Mouse (Mus musculus): Measurements from ENCODE around the gene Tnfsf15.

Gene Tnfsf15

DNA sequence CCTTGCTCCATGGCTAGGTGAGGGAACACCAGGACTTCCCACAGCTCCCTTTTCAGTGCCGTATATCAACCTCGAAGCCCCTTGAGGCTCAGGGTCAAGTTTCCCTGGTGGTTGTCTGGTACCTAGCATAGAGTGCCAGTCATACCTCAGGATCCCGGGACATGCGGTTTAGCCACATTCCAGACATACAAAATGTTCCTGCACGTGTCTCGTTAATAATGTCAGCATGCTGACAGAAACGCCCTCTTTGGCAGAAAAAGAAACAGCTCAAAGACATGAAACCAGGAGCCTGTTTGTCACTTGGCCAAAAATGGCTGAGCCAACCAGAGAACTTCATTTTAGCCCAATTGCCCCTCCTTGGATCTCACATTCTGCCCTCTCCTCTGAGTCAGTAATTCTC, 2.8 kb downstream of the Tnfsf15 start:
- DNase-seq (ENCODE audit: low spot score in 2 of 2) = no peak

DNA sequence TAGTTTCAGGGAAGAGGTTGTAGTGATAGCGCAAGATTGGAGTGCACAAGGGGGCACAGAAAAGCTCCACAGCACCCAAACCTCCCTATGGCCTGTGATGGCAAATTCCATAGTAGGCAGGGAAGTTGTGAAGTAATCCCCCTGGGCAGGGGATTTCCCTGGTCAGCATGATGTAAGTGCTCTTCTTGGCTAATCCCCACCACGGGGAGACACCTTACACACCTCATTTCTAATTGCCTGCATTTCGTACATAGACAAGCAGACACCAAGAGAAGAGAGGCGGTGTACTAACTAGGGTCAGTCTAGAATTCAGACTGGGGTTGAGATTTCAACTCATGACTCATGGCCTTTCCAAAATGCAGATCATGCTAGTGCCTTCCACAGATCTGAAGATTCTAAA, 4.2 kb downstream of the Tnfsf15 start:
- no peak for DNase-seq (ENCODE audit: low spot score in 2 of 2)

DNA sequence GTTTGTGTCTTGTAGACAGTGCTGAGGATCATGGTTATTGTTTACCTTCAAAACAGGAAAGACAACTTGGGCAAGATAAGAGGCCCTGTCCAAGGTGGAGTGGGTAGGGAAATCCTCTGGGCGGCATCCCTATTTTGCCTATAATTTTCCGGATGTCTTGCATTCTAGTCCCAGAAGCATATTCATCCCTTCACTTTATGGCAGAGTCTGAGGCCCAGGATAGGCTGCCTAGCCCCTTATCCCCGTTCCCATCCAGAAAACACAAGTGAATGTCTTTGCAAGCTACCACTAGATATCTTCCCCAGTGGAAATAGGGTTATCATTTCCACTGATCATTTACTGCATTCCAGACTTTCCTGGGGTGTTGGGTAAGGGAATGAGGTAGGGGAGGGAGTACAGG, 4.9 kb downstream of the Tnfsf15 start:
- DNase-seq (ENCODE audit: low spot score in 2 of 2) = no peak

DNA sequence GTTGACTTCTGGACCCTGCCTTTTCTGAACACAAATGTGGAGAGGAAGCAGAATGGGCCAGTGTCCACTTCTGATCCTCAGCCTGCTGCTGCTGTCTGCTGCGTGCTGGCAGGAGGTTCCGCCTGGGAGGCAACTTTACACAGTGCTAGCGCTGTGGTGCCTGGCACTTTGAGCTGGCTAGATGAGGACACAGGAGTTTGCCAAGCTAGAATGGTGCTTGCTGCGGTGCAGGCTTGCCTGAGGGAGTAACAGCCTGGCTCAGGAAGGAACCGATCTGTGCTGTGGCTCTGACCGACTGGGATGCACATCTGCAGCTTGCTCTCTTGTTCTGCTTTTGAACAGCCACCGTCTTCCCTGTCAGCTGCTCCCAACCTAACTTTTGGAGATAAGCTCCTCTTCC, 5.4 kb downstream of the Tnfsf15 start:
- DNase-seq (ENCODE audit: low spot score in 2 of 2) = no peak

DNA sequence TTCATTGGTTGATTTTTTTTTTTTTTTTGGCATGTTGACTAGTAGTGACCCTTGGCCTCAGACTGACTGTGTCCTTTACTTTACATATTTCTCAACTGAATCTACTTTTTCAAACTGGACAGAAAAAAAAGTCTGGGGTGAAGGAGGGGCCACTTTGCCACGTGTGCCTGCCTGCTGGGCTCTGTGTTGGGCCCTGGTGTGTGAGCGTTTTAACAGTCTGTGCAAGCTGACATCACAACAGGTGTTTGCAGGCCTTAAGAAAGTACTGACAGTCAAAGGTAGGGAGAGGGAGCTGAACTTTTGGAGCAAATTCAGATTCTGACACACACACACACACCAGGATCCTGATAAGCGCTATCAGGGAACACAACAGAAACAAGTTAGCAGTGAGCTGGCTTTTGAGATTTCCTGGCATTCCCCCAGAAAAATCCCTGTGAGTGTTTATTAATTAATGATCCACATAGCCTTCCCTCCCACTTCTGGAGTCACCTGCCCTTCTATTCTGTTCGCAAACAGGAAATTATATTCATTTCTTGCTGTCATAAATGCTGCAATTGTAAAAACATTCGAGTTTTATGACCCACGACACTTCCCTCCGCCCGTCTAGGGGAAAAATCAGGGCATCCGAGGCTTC, 6.4 kb downstream of the Tnfsf15 start:
- no peak for DNase-seq (ENCODE audit: low spot score in 2 of 2)

DNA sequence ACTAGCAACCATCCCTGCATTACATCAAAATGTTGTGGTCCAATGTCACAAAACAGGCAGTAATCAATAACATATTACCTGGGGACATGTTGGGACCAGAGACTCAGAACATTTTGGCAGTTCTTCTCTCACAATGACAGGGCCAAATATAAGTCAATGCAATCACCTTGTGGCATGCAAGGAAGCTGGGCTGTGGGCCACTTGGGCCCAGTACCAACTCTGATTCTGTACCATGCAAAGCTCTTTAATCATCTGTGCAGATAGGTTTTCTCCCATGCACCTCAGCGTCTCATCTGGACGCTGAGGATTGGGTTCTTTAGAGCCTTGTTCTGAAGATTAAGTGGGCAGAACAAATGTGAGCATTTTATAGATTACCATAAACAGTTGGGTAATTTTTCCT, 13.6 kb downstream of the Tnfsf15 start:
- no peak for DNase-seq (ENCODE audit: low spot score in 2 of 2)

DNA sequence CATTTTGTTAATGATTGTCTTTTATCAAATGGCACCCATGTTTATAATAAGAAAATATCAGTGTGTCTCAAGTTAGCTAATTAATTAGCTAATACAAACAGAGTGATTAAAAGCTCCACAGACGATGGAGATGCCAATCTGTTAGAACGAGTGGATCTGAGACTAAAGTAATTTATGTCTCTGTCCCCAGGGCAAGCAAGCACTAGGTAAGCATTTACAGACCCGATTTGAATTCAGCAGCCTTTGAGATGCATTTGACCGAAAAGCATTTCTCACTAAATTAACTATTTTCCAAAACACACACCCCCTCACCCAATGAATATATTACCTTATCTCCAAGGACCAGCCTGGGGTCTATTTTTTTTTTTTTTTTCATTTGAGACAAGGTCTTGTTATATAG, 18.2 kb downstream of the Tnfsf15 start:
- DNase-seq (ENCODE audit: low spot score in 2 of 2) = no peak

DNA sequence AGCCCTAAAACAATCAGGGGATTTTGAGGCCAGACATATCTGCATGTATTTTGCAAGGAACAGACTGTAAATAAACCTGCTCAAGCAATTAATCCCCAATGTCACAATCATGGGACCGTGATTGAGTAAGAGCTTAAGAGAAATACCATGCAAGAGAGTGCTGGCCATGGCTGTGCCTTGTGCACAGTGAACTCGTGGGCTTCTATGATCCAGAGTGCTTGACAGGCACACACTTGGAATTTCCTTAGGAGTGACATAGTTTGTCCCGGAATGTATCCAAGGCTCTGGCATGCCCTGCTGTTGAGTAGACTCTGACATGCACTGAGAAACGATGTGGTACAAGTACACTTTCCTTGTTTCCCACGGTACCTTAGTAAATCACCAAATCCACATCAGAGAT, 18.9 kb downstream of the Tnfsf15 start:
- DNase-seq (ENCODE audit: low spot score in 2 of 2) = no peak

DNA sequence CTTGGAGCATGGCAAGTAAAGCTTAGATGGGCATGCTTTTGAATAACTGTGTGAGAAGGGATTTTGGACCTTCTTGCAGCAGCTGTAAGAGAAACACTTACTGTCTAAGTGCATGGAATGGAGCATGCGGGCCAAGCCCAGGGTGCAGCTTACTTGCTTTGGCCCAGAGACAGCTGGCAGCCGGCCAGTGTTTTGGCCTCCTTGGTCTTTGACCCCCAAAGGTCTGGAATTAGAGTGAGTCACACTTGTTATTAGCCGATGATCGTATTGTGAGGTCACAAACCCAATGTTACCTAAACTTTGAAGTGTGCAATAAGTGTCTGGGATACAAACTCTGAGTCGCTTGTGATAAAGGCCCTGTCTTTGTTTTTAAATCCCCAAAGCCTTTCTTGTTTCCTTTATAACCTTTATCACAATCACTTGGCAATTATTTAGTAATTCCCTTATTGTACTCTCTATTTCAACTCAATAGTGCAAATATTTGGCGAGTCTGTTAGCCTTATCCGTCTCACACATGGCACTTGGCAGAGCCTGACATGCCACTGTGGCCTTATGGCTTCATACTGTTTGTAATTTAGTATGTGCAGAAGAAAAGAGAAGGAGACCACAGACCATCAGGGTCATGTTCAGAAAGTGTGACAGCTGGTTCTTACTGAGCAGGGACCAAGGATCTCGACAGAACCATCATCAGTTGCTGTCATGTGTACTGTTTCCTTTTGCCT, 26.8 kb downstream of the Tnfsf15 start:
- DNase-seq (ENCODE audit: low spot score in 2 of 2) = peak; percentile 52 to 66

DNA sequence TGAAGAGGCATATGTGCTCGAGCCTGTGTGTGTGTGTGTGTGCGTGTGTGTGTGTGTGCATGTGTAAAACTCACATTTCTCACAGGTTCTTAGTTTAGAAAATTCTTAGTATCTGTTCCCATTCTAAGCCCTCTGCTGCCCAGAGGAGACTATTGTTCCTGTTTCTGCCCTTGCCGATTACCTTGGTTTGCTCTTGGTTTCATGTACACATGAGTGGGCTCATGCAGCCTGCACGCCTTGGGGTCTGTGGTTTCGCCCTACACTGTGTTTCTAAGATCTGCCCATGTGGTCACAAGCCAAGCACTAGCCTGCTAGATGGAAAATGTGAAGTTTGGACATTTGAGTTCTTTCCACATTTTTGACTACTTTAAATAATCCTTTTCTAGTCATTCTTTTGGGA, 33.0 kb downstream of the Tnfsf15 start:
- DNase-seq (ENCODE audit: low spot score in 2 of 2) = no peak

DNA sequence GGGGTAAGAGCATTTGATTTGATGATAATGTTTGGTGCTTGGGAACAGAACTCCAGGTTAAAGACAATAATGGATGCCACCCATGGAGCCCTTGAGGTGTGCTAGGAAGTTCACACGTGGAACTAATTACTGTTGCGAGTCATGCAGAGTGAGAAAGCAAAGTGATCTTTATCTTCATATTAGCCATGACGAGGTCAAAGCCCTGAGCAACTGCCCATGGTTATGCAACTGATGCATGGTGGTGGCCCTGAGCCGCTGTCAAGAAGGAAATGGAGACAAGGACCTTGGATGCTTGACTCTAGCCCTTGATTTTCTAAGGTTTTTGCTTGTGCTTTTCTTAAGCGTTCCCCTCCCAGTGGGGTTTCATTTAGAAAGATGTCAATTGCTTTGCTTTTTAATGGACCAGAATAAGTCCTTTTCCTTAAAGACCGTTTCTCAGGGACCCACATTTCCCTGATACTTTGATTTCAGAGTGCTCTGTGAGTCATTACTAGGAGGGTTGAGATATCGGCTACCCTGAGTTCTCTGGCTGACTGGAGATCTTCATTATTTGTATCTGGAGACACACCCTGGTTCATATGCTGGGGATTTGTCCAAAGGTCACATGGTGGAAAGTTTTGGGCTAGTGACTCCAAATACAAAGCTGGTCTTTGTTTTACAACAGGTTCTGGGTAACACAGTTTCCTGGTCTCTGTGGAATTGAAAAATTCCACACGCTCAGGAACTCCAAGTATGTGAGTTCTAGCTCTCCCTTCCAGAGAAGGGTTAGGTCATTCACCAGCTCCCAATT, 34.3 kb downstream of the Tnfsf15 start:
- no peak for DNase-seq (ENCODE audit: low spot score in 2 of 2)

DNA sequence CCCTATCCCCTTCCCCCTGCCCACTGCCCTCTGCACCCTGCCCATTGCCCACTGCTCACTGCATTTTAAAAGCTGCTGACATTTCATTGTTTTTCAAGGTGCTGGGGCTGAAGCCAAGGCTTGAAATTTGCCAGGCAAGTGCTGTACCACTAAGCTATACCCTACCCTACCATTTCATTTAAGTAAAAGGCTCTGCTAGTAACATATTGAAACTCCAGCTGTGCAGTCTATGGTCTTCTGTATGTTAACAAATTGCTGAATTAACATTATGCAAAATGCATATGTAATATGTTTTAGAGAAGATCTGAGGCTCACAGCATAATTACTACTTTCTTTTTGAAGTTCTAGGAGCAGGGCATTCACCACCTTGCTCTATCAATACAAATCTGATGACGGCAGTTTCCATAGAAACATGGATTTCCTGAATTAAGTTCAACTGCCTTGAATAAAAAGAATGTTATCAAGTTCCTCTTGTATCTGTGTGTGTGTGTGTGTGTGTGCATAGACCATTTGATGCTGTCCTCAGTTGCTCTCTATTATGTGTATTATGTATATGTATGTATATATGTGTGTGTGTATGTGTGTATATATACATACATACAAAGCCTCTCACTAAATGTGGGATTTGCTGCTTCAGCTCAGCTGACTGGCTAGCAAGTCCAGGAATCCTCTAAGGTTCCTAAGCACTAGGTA, 38.5 kb downstream of the Tnfsf15 start:
- DNase-seq (ENCODE audit: low spot score in 2 of 2) = no peak

DNA sequence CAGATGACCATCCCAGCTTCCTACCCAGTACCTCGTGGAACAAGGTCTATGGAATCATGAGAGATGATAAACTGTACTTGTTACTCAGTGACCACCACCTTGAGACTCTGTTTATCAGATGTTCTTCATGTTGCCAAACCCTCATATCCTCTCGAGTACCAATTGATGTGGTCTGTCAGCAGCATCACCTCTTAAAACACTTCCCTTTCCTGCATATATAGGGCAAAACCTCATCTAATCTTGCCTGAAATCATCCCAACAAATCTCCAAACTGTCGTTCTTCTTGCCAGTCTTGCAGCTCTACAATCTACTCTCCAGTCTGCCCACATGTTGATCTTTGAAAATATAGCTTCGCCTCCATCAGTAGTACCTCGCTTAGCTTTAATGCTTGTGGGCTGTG, 40.7 kb downstream of the Tnfsf15 start:
- DNase-seq (ENCODE audit: low spot score in 2 of 2) = no peak

DNA sequence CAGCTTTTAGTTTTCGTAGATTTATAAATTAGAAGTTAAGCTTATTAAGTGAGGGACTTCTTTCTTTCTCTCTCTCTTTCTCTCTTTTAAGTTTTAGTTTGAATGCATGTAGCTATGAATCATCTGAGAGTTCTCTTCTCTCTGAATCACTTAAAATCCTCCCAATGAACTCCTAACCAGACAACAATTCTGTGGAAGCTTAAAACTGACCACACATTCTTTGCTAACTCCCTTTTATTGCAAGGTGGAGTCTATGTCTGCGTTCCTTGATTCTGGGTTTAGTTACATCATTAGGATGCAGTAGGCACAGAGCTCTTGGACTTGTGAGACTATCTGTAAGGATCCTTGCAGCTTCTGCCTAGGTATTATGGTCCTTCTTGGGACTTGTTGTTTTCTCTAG, 41.2 kb downstream of the Tnfsf15 start:
- DNase-seq (ENCODE audit: low spot score in 2 of 2) = no peak

DNA sequence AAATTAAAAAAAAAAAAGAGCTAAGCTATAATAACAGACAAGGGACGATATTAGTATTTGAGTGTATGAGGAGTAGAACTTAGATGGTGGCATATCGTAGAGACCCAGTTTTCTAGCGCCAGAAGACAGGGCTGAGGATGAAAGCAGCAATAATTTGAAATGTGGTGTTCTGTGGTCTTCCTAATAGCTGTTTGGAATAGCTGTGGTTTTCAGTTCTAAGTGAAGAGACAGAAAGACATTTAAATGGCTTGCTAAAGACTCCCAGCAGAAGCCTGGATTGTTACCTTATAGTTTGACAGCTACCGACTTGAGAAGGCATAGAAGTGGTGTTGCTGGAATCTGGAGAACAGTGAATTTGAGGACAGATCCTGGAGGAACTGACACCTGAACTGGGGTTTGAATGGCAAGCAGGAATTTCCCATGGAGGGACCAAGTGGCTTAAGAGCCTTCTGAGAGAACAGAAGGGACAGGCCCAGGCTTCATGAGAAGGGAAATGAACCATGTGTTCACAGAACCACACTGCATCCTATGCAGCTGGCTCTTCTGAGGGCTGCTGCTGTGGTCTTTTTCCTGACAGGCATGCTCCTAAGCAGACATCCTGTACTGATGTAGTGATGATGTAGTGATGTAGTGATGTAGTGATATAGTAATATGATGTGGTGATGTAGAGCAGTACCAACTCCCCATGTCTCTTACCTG, 42.8 kb downstream of the Tnfsf15 start:
- DNase-seq (ENCODE audit: low spot score in 2 of 2) = no peak

DNA sequence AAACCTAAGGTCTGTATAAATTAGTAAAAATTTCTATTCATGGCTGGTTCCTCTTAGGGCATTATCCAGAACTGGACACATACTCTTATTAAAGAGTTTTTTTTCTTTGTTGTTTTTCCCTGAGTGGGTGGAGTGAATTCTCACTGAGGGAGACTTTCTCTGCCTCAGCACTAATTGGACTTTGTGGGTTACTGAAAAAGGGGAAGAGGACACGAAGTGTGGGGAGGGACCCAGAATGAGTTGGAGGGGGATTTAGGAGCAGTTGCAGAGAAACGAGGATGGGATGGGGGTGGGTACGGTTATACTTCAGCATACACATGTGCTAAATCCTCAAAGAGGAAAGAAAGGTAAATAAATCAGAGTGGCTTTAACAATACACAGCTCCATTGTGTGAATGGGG, 45.2 kb downstream of the Tnfsf15 start:
- no peak for DNase-seq (ENCODE audit: low spot score in 2 of 2)

DNA sequence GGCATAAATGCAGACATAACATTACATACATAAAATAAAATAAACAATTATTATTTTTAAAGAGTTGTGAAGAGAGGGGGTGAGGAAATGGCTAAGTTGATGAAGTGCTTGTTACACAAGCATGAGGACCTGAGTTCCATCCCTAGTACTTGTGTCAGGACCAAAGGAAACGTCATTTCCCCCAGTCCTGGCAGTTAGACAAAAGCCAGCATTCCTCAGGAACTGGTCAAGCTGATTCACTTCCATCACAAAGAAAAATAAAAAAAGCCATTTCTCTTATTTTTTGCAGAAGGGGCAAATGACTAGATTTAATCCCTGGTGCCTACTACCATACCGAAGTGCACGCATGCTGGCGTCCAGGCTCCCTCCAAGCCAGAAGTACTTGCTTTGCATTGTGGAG, 48.0 kb downstream of the Tnfsf15 start:
- DNase-seq (ENCODE audit: low spot score in 2 of 2) = no peak

DNA sequence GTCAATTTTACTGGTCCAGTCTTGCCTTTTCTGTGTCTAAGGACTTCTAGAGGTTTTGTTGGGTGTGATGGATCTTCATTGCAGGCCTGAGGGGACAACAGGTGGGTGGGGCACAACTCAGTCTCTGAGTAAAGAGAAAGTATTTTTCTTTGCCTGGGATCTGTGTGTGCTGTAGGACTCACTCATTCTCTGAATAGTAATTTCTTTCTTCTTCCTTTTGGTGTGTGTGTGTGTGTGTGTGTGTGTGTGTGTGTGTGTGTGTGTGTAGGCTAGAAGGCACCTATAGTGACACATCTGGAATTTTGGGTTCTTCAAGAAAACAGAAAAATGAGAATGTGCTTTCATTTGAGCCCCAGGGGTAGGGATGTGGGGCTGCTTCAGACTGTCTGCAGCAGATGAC, 52.6 kb downstream of the Tnfsf15 start:
- no peak for DNase-seq (ENCODE audit: low spot score in 2 of 2)

DNA sequence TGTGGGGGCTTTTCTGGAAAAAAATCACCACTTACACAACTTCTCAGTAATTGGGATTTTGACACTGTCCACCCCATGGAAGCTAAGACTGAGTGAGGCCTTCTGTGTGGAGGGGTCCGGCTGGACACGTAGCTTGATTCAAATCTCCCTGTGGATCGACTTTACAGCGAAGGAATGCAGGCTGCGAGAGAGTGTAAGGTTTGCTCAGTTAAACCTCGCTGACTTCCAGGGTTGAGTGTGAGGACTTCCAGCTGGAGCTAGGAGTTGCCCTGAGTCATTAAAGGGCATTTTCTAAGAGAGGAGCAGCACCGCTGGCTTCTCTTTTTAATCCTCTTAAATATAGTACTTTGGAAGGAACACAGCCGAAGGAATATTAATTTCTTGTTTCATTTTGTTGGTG, 57.5 kb downstream of the Tnfsf15 start:
- DNase-seq (ENCODE audit: low spot score in 2 of 2) = no peak

DNA sequence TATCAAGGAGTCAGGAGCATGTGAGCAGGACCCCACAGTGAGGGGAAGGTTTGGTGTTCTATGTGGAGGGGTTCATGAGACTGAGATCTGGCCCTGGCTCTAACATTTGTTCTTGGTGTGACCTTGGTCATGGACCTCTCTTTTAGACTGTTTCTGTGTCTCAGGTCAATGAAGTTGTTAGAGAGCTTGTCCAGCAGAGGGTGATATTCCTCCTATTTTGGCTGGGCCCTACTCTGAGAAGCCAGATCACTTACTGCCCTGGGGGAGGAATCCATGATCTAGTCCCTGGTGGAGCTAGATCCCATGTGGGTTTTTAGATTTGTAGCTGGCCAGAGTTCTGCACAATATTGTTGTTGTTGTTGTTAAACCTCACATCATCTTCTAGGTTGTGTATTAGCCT, 58.8 kb downstream of the Tnfsf15 start:
- peak in 1 of 2 experiments; percentile 10 for DNase-seq (ENCODE audit: low spot score in 2 of 2)

DNA sequence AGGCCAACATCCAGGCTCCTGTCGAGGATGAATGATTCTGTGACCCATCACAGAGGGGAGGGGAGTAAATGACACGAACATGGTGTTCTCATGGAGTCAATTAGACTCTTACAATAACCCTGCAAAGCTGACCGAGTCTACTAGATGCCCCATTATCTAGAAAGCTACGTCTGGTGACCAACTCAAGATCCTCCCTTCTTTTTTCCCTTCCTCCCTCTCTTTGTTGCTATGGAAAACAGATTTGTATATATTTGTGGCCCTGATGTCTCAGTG, 59.7 kb downstream of the Tnfsf15 start:
- DNase-seq (ENCODE audit: low spot score in 2 of 2) = no peak

All from urinary bladder, adult 18-20 months (tissue).